Mouse (Mus musculus) kidney, embryonic 14.5 days (tissue): ENCODE data around the gene Ccdc180. TPM values are rescaled to one million over a fixed set of nuclear protein-coding genes. Genes with fewer than 3 reads are reported as not detected.

ENCODE experiments used
- ATAC-seq: fragments of 200-750 bp; cut with Nextera tagmentation; 2 replicates; pipeline ENCODE4 v1.8.0; 2017; ENCODE audit warnings: moderate number of reproducible peaks, mild to moderate bottlenecking, moderate TSS enrichment, moderate library complexity; ENCODE audit not compliant: low FRiP score, low TSS enrichment
- H3K27ac ChIP-seq: fragments of 300-500 bp; sonication (generic); 2 replicates; pipeline ENCODE4 v1.5.1; 2014; ENCODE audit warnings: low read depth, mild to moderate bottlenecking, low read length, moderate library complexity, mixed read lengths
- H3K27me3 ChIP-seq: fragments of 300-500 bp; sonication (generic); 2 replicates; pipeline ENCODE4 v1.6.1; 2014; ENCODE audit warnings: mild to moderate bottlenecking, low read length; ENCODE audit not compliant: control insufficient read depth, insufficient read depth
- H3K36me3 ChIP-seq: fragments of 300-500 bp; sonication (generic); 2 replicates; pipeline ENCODE4 v1.6.1; 2014; ENCODE audit warnings: low read length, mixed read lengths; ENCODE audit not compliant: control insufficient read depth, insufficient read depth
- H3K4me1 ChIP-seq: fragments of 300-500 bp; sonication (generic); 2 replicates; pipeline ENCODE4 v1.6.1; 2014; ENCODE audit warnings: low read length, mixed read lengths; ENCODE audit not compliant: control insufficient read depth, insufficient read depth
- H3K4me2 ChIP-seq: fragments of 300-500 bp; sonication (generic); replicated peaks from 2 replicates; pipeline ENCODE4 v1.6.1; 2014; ENCODE audit warnings: low read depth, mild to moderate bottlenecking, low read length
- H3K4me3 ChIP-seq: fragments of 300-500 bp; sonication (generic); 2 replicates; pipeline ENCODE4 v1.5.1; 2014; ENCODE audit warnings: mild to moderate bottlenecking, low read length
- H3K9ac ChIP-seq: fragments of 300-500 bp; sonication (generic); 2 replicates; pipeline ENCODE4 v1.6.1; 2014; ENCODE audit warnings: low read depth, mild to moderate bottlenecking, low read length, moderate library complexity
- H3K9me3 ChIP-seq: fragments of 300-500 bp; sonication (generic); 2 replicates; pipeline ENCODE4 v1.6.1; 2016; ENCODE audit warnings: low read length; ENCODE audit not compliant: control insufficient read depth
- WGBS: fragments of 180-500 bp; shearing (Covaris S2); extraction: QIAGEN DNeasy Blood & Tissue Kit; methylation state at CpG from one replicate; pipeline ENCODE4 v1.1.7; 2014; 5-methylcytosine and 5-hydroxymethylcytosine counted together
- polyA plus RNA-seq: library from polyadenylated mRNA; unstranded; fragments of >200 nt; fragmentation: Nextera tagmentation; extraction: Ambion mirVana; gene quantifications from 2 replicates; pipeline ENCODE4 v1.2.1, GENCODE M21; 2014

Ccdc180 gene
- polyA plus RNA-seq, 1 experiment from 2014 or later: 0.80 TPM

DNA sequence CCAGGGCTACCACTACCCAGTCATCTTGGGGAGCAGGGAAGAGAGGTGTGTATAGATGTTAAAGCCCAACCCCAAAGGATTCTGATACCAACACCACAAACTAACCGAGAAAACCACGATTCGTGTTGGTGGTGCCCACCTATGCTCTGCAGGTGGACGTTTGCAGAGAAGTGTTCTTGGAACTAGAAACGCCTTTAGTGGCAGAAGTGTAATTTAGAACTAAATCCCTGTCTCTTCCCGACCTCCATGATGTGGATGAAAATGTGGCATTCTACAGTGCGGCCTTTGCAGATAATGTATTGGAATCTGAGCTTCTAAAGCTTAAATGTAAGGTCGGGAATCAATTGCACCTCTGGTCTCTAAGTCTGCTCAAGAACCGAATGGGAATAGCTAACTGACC lies 82.8 kb downstream of the Ccdc180 start:
- ATAC-seq: no peak
- Histone ChIP-seq H3K4me2 (peak overlapping the region; percentile 81), H3K9me3 (no peaks in the 10 kb centered on the region), H3K9ac (peak overlapping the region; percentile 58), H3K27me3 (0 out of 2 replicates have a peak, but pooled peaks cover 4% of the 10 kb centered on the region), H3K27ac (no peak overlapping the region), H3K36me3 (no peaks in the 10 kb centered on the region), H3K4me3 (peak overlapping the region; percentile 56), H3K4me1 (no peaks in the 10 kb centered on the region; the same call in 1 of the 2 replicates)
- WGBS: 35% methylated on average over 9 of the region's 9 CpGs

GRCm38 (mm10) chr4:45976931-45977667 lies 87.0 kb downstream of the Ccdc180 start:
- no peak for ATAC-seq
- 86% methylated on average over 6 of the region's 6 CpGs for WGBS
- 0 out of 2 replicates have a peak, but pooled peaks cover 4% of the 10 kb centered on the region for H3K27me3 ChIP-seq

GRCm38 (mm10) chr4:45979916-45980315 lies 89.8 kb downstream of the Ccdc180 start:
- H3K4me2 ChIP-seq: no peak overlapping the region
- 0 out of 2 replicates have a peak, but pooled peaks cover 4% of the 10 kb centered on the region for H3K27me3 ChIP-seq
- no peak overlapping the region for H3K4me3 ChIP-seq
- no peak overlapping the region for H3K9ac ChIP-seq
- no peak for ATAC-seq
- WGBS: 40% methylated on average over 2 of the region's 2 CpGs
- no peak overlapping the region for H3K27ac ChIP-seq
- H3K36me3 ChIP-seq: no peaks in the 10 kb centered on the region
- no peaks in the 10 kb centered on the region for H3K4me1 ChIP-seq
- H3K9me3 ChIP-seq: no peaks in the 10 kb centered on the region

More at GRCm38 (mm10) chr4:45976931-45977667, 87.0 kb downstream of the Ccdc180 start:
- H3K9ac ChIP-seq: no peak overlapping the region
- no peaks in the 10 kb centered on the region for H3K9me3 ChIP-seq
- no peaks in the 10 kb centered on the region for H3K36me3 ChIP-seq
- H3K4me3 ChIP-seq: no peak overlapping the region
- no peak overlapping the region for H3K4me2 ChIP-seq
- H3K27ac ChIP-seq: no peak overlapping the region
- H3K4me1 ChIP-seq: no peaks in the 10 kb centered on the region

- H3K9ac ChIP-seq: no peak overlapping the region
- no peak for ATAC-seq
- H3K27ac ChIP-seq: no peak overlapping the region
- H3K27me3 ChIP-seq: no peaks in the 10 kb centered on the region
- no peak overlapping the region for H3K4me3 ChIP-seq
- no peaks in the 10 kb centered on the region for H3K9me3 ChIP-seq
- H3K36me3 ChIP-seq: no peaks in the 10 kb centered on the region
- no peaks in the 10 kb centered on the region for H3K4me1 ChIP-seq
- no peak overlapping the region for H3K4me2 ChIP-seq
Observed at GRCm38 (mm10) chr4:45981054-45981453, 91.0 kb downstream of the Ccdc180 start.

DNA sequence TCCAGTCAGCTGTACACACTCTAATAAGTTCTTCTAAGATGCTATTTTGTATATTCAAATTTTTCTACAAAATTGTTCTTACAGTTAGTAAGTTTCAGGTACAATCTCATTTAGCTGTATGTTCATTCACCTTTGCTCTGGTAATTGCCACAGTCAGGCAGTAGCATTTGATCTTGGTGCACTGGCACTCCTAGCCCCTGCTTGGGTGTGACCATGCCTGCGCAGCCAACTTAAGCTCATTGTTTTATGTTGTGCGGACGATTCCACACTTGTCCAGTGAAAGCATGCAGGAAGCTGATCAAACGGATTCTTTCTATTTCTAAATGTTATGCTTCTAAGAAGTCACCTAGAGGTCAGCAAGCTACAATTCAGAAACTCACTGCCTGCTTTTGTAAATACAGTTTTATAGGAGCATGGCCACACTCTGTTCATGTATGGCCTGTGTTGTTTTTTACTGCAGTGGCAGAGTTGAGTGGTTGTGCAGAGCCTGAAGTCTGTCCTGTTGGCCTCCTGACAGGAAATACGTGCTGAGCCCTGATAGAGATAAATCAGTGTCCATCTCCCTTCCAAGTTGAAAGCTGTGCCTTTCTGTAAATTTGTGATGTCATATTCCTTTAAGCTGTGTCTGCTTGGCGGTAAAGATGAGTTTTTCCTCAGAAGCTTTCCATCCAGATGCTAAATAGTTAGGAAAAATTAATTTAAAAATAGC lies 100.5 kb downstream of the Ccdc180 start:
- peak overlapping the region; percentile 8; the same call in 1 of the 2 replicates for H3K9ac ChIP-seq
- no peak overlapping the region for H3K4me3 ChIP-seq
- H3K27me3 ChIP-seq: no peaks in the 10 kb centered on the region
- H3K4me2 ChIP-seq: no peak overlapping the region
- H3K27ac ChIP-seq: no peak overlapping the region
- no peaks in the 10 kb centered on the region for H3K9me3 ChIP-seq
- no peak for ATAC-seq
- H3K4me1 ChIP-seq: no peaks in the 10 kb centered on the region
- 35% methylated on average over 6 of the region's 6 CpGs for WGBS
- peaks cover 5% of the 10 kb centered on the region; the same call in 1 of the 2 replicates for H3K36me3 ChIP-seq

DNA sequence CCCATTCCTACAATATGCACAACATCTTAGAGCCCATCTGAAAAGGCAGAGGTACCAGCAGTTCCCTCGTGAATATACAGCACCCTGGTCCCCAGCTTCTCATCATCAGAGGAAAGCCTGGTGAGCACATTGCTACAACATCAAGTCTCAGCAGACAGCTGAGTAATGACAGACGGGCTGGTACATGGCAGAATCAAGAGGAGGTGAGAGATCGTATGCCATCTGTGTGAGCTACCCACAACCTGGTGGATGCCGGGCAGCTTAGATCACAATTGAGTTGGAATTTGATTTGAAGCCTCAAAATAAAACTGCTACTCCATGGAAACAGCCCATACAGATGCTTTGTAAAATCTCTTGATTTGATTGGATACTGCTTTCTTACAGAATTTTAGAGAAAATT lies 108.4 kb downstream of the Ccdc180 start:
- no peaks in the 10 kb centered on the region for H3K27me3 ChIP-seq
- H3K9me3 ChIP-seq: no peaks in the 10 kb centered on the region
- whole genome bisulfite sequencing: 83% methylated on average over 4 of the region's 4 CpGs
- no peaks in the 10 kb centered on the region for H3K4me1 ChIP-seq
- no peak for ATAC-seq
- H3K4me2 ChIP-seq: no peak overlapping the region
- H3K36me3 ChIP-seq: no peaks in the 10 kb centered on the region
- H3K4me3 ChIP-seq: no peak overlapping the region
- H3K9ac ChIP-seq: no peak overlapping the region
- no peak overlapping the region for H3K27ac ChIP-seq

Other genes with a start within 250 kb of the Ccdc180 start
- gene Aldh1b1, start 91.3 kb upstream of the Ccdc180 start, polyA plus RNA-seq: 2.0 and 2.2 TPM in 2 replicates
- 0.14 TPM in 2 replicates for gene Igfbpl1, start 63.4 kb upstream of the Ccdc180 start, polyA plus RNA-seq
- gene Stra6l, start 41.6 kb upstream of the Ccdc180 start, polyA plus RNA-seq: 0.29 and 0.61 TPM in 2 replicates
- 8.8 and 19.0 TPM in 2 replicates for gene Tdrd7, start 75.0 kb downstream of the Ccdc180 start, polyA plus RNA-seq
- 5.2 and 5.3 TPM in 2 replicates for gene Tmod1, start 148.6 kb downstream of the Ccdc180 start, polyA plus RNA-seq
- 70.5 and 106 TPM in 2 replicates for gene Ncbp1, start 248.3 kb downstream of the Ccdc180 start, polyA plus RNA-seq
- gene Tstd2, start 248.4 kb downstream of the Ccdc180 start, polyA plus RNA-seq: 23.5 and 46.0 TPM in 2 replicates